Comparison of ENCODE assay signal across 8 mouse cellular contexts in the genomic region with DNA sequence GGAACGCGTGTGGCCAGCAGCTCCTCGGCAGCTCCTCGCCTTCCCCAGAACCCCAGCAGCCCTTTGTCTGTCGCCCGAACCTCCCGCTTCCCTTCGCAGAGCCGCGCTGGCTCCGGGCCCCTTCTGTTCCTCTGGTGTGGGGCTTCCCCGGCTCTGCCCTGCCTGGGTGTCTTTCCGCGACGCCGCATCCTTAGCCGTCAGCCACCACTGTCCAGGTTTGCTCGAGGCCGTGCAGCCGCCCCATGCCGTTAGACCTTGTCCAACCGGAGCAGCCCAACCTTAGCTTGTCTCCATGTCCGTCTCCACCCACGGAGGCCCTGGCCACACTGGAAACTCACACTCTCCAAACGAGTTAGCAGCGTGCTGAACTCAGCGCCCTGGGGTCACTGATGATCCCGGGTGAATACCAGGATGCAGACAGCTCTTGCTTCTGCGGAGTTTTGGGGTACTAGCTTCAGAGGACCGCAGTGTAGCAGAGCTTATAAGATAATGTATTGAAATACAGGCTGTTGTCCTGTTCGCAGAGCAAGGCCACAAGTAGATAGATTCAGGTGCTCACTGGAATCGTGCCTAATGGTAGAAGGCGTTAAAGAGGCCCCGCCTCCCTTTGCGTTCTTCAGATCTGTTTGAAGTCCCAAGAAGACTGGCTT. TPM values are rescaled to one million over a fixed set of nuclear protein-coding genes. Genes with fewer than 3 reads are reported as not detected.
DNase-seq lines count a peak whose midpoint lies in the region; ATAC-seq lines count a peak whose summit lies in the region.

No protein-coding gene starts in this region.

- H3K27ac ChIP-seq in heart, embryonic 15.5 days, result peak overlapping the region; percentile 65
- H3K27ac ChIP-seq in midbrain, embryonic 10.5 days (replicated peaks), result peak overlapping the region; percentile 96
- H3K27ac ChIP-seq in stomach, embryonic 15.5 days, result peak overlapping the region; percentile 73

- H3K9ac ChIP-seq in heart, embryonic 15.5 days, result peak overlapping the region; percentile 78
- H3K9ac ChIP-seq in stomach, embryonic 15.5 days, result peak overlapping the region; percentile 68

- DNase-seq in gastrocnemius, postnatal 10 days, result peak; percentile 57
- DNase-seq in gastrocnemius, adult 18-20 months (ENCODE audit: low spot score), result no peak
- peak; percentile 66 for DNase-seq in Muller cell, postnatal 12 days (ENCODE audit: inconsistent ontology term)
- DNase-seq in cerebellum, postnatal 4 days (ENCODE audit: low spot score in 2 of 2), result peak; percentile 35 to 61
- peak; percentile 63 to 75 for DNase-seq in kidney, postnatal 4 days
- peak; percentile 69 for DNase-seq in midbrain, embryonic 10.5 days (ENCODE audit: low spot score)

- no peaks in the 10 kb centered on the region for H3K36me3 ChIP-seq in heart, embryonic 15.5 days
- H3K36me3 ChIP-seq in midbrain, embryonic 10.5 days, result peaks cover 27% of the 10 kb centered on the region
- H3K36me3 ChIP-seq in stomach, embryonic 15.5 days, result 0 out of 2 replicates have a peak, but pooled peaks cover 3% of the 10 kb centered on the region

- ATAC-seq in heart, embryonic 15.5 days (replicated peaks; ENCODE audit: insufficient number of reproducible peaks, insufficient read depth, low FRiP score, low read depth), result peak; percentile 71
- peak; percentile 54; the same call in 1 of the 2 replicates for ATAC-seq in stomach, embryonic 15.5 days (ENCODE audit: insufficient read depth, low FRiP score, low read depth)

- peak overlapping the region; percentile 95 for H3K4me2 ChIP-seq in heart, embryonic 15.5 days
- peak overlapping the region; percentile 91 for H3K4me2 ChIP-seq in stomach, embryonic 15.5 days

- no peaks in the 10 kb centered on the region for H3K9me3 ChIP-seq in heart, embryonic 15.5 days (replicated peaks)
- H3K9me3 ChIP-seq in midbrain, embryonic 10.5 days (replicated peaks), result no peaks in the 10 kb centered on the region
- no peaks in the 10 kb centered on the region for H3K9me3 ChIP-seq in stomach, embryonic 15.5 days

- no peaks in the 10 kb centered on the region for H3K27me3 ChIP-seq in heart, embryonic 15.5 days
- H3K27me3 ChIP-seq in midbrain, embryonic 10.5 days (ENCODE audit: low read depth, poor library complexity, severe bottlenecking), result peaks cover 9% of the 10 kb centered on the region
- no peaks in the 10 kb centered on the region for H3K27me3 ChIP-seq in stomach, embryonic 15.5 days (replicated peaks)

- H3K4me1 ChIP-seq in heart, embryonic 15.5 days (replicated peaks), result peaks cover 26% of the 10 kb centered on the region
- H3K4me1 ChIP-seq in midbrain, embryonic 10.5 days, result peaks cover 33% of the 10 kb centered on the region
- peaks cover 25% of the 10 kb centered on the region for H3K4me1 ChIP-seq in stomach, embryonic 15.5 days

- peak overlapping the region; percentile 70 for H3K4me3 ChIP-seq in heart, embryonic 15.5 days
- H3K4me3 ChIP-seq in midbrain, embryonic 10.5 days, result peak overlapping the region; percentile 94
- H3K4me3 ChIP-seq in stomach, embryonic 15.5 days (replicated peaks), result peak overlapping the region; percentile 92

- WGBS in heart, embryonic 15.5 days, result 1% methylated on average over 31 of the region's 35 CpGs
- WGBS in midbrain, embryonic 10.5 days, result 1% methylated on average over 35 of the region's 35 CpGs
- whole genome bisulfite sequencing in stomach, embryonic 15.5 days, result 1% methylated on average over 35 of the region's 35 CpGs

RNA-seq across cellular contexts. Expression of gene Tmem206, which starts 0.6 kb away (rescaled TPM):
- 1 to 10 TPM; 2.3 to 4.6 TPM for total RNA-seq in gastrocnemius, postnatal 10 days (2021)
- 1 to 10 TPM; 1.1 to 1.5 TPM for total RNA-seq in gastrocnemius, adult 18-20 months (2021)
- polyA plus RNA-seq in heart, embryonic 15.5 days (2015; fragmentation: Nextera tagmentation; extraction: Ambion mirVana), result 14.3 and 18.3 TPM in 2 replicates
- polyA plus RNA-seq in midbrain, embryonic 10.5 days (2016; fragmentation: Nextera tagmentation; extraction: Ambion mirVana), result 32.3 and 34.9 TPM in 2 replicates
- 20.0 and 20.8 TPM in 2 replicates for polyA plus RNA-seq in stomach, embryonic 15.5 days (2015; fragmentation: Nextera tagmentation; extraction: Ambion mirVana)

RNA-seq across cellular contexts. Expression of gene Nenf, which starts 8.4 kb away (rescaled TPM):
- 10 to 100 TPM; 83.8 to 87.2 TPM for total RNA-seq in gastrocnemius, postnatal 10 days (2021)
- total RNA-seq in gastrocnemius, adult 18-20 months (2021), result 10 to 100 TPM; 67.8 to 76.9 TPM
- 108 and 121 TPM in 2 replicates for polyA plus RNA-seq in heart, embryonic 15.5 days (2015; fragmentation: Nextera tagmentation; extraction: Ambion mirVana)
- polyA plus RNA-seq in midbrain, embryonic 10.5 days (2016; fragmentation: Nextera tagmentation; extraction: Ambion mirVana), result 49.4 and 63.5 TPM in 2 replicates
- 105 and 110 TPM in 2 replicates for polyA plus RNA-seq in stomach, embryonic 15.5 days (2015; fragmentation: Nextera tagmentation; extraction: Ambion mirVana)
